Mouse (Mus musculus) midbrain, embryonic 11.5 days (tissue): ENCODE data around the gene Anapc15. TPM values are rescaled to one million over a fixed set of nuclear protein-coding genes. Genes with fewer than 3 reads are reported as not detected.

Experiments used
- ATAC-seq: fragments of 200-750 bp; cut with Nextera tagmentation; 2 replicates; pipeline ENCODE4 v1.8.0; 2017; ENCODE audit warnings: moderate TSS enrichment, moderate library complexity; ENCODE audit not compliant: low FRiP score
- DNase-seq: peaks from one replicate; pipeline ENCODE4 v3.0.0; 2015; ENCODE audit warnings: low spot score; ENCODE audit errors: missing footprints
- H3K27ac ChIP-seq: fragments of 300-500 bp; sonication (generic); 2 replicates; pipeline ENCODE4 v1.5.1; 2014; ENCODE audit warnings: low read depth, low read length
- H3K27me3 ChIP-seq: fragments of 300-500 bp; sonication (generic); 2 replicates; pipeline ENCODE4 v1.6.1; 2014; ENCODE audit warnings: mild to moderate bottlenecking, low read length, moderate library complexity, mixed read lengths; ENCODE audit not compliant: control insufficient read depth, insufficient read depth
- H3K36me3 ChIP-seq: fragments of 300-500 bp; sonication (generic); 2 replicates; pipeline ENCODE4 v1.6.1; 2014; ENCODE audit warnings: mild to moderate bottlenecking, low read length, moderate library complexity, mixed read lengths; ENCODE audit not compliant: control insufficient read depth, insufficient read depth
- H3K4me1 ChIP-seq: fragments of 300-500 bp; sonication (generic); 2 replicates; pipeline ENCODE4 v1.6.1; 2014; ENCODE audit warnings: low read length; ENCODE audit not compliant: control insufficient read depth, insufficient read depth
- H3K4me2 ChIP-seq: fragments of 300-500 bp; sonication (generic); 2 replicates; pipeline ENCODE4 v1.6.1; 2014; ENCODE audit warnings: mild to moderate bottlenecking, moderate library complexity
- H3K4me3 ChIP-seq: fragments of 300-500 bp; sonication (generic); 2 replicates; pipeline ENCODE4 v1.5.1; 2014; ENCODE audit warnings: low read depth, low read length
- H3K9ac ChIP-seq: fragments of 300-500 bp; sonication (generic); 2 replicates; pipeline ENCODE4 v1.6.1; 2014; ENCODE audit warnings: low read length
- H3K9me3 ChIP-seq: fragments of 300-500 bp; sonication (generic); 2 replicates; pipeline ENCODE4 v1.6.1; 2016; ENCODE audit warnings: low read length; ENCODE audit not compliant: control insufficient read depth
- WGBS: fragments of 180-500 bp; shearing (Covaris S2); extraction: QIAGEN DNeasy Blood & Tissue Kit; methylation state at CpG from one replicate; pipeline ENCODE4 v1.1.7; 2014; 5-methylcytosine and 5-hydroxymethylcytosine counted together
- polyA plus RNA-seq: library from polyadenylated mRNA; unstranded; fragments of >200 nt; fragmentation: Nextera tagmentation; extraction: Ambion mirVana; gene quantifications from 2 replicates; pipeline ENCODE4 v1.2.1, GENCODE M21; 2014

The Anapc15 gene
- polyA plus RNA-seq, 1 experiment from 2014 or later: 80.6 TPM

DNA sequence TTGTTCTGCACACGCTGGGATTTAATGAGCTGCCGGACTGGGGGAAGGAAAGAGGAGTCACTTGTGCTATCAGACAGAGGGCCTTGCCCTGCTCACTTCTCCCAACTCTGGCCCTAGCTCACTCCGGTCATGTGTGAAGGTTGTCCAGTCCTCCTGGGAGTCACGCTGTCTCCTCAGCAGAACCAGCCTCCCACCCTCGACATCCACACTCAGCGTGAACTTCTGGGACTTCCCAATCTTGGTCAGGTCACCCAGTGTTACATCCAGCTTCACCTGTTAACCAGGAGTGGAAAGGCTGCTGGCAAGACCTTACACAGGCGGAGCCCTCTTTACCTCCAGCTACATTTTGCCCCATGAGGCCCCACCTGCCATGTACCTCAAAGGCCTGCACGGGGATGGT lies 32.1 kb upstream of the Anapc15 start:
- peaks cover 42% of the 10 kb centered on the region for H3K36me3 ChIP-seq
- H3K9ac ChIP-seq: no peak overlapping the region
- no peak overlapping the region for H3K4me2 ChIP-seq
- DNase-seq (peak; percentile 37), ATAC-seq (no peak)
- no peaks in the 10 kb centered on the region for H3K9me3 ChIP-seq
- WGBS: 92% methylated on average over 8 of the region's 8 CpGs
- H3K27ac ChIP-seq: no peak overlapping the region
- H3K27me3 ChIP-seq: no peaks in the 10 kb centered on the region
- no peak overlapping the region for H3K4me3 ChIP-seq
- peaks cover 17% of the 10 kb centered on the region; the same call in 1 of the 2 replicates for H3K4me1 ChIP-seq

DNA sequence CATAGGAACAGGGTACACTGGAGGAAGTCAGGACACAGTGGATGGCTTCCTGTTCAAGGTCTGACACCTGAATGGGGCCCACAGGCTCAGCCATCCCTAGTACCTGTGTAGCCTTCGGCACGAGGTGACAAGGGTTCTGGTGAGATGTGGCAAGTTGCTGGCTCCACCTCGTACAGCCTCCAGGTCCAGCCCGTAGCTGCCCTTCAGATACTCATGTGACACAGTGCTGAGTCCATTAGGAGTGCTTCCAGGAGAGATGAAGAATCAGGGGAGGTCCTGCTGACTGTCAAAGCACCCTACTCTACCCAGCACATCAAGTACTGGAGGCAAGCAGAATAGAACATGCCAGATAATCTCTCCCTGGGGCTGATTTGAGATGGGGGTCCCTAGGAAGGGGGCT lies 31.1 kb upstream of the Anapc15 start:
- H3K27ac ChIP-seq: no peak overlapping the region
- no peak overlapping the region for H3K4me3 ChIP-seq
- H3K27me3 ChIP-seq: no peaks in the 10 kb centered on the region
- H3K4me2 ChIP-seq: no peak overlapping the region
- H3K4me1 ChIP-seq: peaks cover 17% of the 10 kb centered on the region
- H3K36me3 ChIP-seq: peaks cover 38% of the 10 kb centered on the region
- ATAC-seq (no peak), DNase-seq (peak; percentile 76)
- 91% methylated on average over 4 of the region's 4 CpGs for WGBS
- no peak overlapping the region for H3K9ac ChIP-seq
- no peaks in the 10 kb centered on the region for H3K9me3 ChIP-seq

- H3K27me3 ChIP-seq: no peaks in the 10 kb centered on the region
- H3K9ac ChIP-seq: no peak overlapping the region
- ATAC-seq (no peak), DNase-seq (peak; percentile 21)
- peaks cover 17% of the 10 kb centered on the region for H3K4me1 ChIP-seq
- no peak overlapping the region for H3K4me3 ChIP-seq
- WGBS: 74% methylated on average over 5 of the region's 5 CpGs
- H3K36me3 ChIP-seq: peaks cover 36% of the 10 kb centered on the region
- H3K4me2 ChIP-seq: no peak overlapping the region
- H3K27ac ChIP-seq: no peak overlapping the region
- no peaks in the 10 kb centered on the region for H3K9me3 ChIP-seq
Measured at GRCm38 (mm10) chr7:101833352-101833751, 30.2 kb upstream of the Anapc15 start.

DNA sequence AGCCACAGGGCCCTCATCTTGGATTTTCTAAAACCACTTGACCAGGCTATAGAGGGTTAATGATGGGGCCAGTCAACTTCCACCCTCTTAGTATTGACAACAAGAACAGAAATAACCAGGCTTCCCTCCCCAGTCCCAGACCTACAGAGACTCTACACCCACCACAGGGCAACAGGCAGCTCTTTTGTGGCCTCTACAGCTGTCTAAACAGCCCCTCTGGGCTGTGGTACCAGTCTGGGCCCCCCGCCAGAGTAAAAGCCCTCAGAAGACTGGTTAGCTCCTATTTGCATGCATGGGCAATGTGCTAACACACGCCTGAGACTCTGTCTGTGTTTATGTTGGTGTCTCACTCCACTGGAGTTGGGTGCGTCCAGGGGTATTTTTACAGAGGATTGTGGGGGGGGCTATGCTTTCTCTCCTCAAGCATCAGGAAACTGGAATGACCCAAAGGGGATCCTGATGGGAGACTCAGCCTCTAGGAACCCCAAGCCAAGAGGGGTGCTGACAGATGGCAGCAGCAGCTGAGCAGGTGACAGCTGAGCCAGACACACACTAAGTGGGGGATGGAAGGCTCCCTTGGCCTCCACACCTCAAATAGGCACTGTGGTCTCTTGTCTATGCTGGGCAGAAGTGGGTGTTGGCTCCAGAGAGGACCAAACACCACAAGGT lies 29.5 kb upstream of the Anapc15 start:
- H3K4me2 ChIP-seq: no peak overlapping the region; the same call in none of the 2 replicates
- DNase-seq (peak; percentile 81), ATAC-seq (no peak)
- 57% methylated on average over 3 of the region's 3 CpGs for WGBS
- no peaks in the 10 kb centered on the region for H3K9me3 ChIP-seq
- no peaks in the 10 kb centered on the region for H3K27me3 ChIP-seq
- peaks cover 33% of the 10 kb centered on the region for H3K36me3 ChIP-seq
- H3K27ac ChIP-seq: peak overlapping the region; percentile 59
- peak overlapping the region; percentile 36; the same call in 1 of the 2 replicates for H3K9ac ChIP-seq
- peaks cover 22% of the 10 kb centered on the region for H3K4me1 ChIP-seq
- no peak overlapping the region for H3K4me3 ChIP-seq

DNA sequence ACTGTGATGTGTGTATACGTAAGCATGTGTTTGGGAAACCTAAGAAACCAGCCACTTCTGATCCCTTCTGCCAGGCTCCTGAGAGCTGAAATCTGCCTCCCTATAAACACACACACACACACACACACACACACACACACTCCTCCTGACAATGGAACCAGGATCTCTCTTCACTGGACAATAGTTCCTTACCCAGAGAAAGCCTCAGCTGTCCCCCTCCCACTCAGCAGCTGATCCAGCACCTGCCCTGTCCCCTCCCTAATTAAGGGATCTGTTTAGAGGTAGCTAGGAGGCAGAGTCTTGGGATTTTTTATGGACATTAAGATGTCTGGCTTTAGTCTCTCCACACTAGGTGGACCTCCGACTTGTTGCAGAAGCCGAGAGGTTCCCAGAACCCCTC lies 28.6 kb upstream of the Anapc15 start:
- no peak for ATAC-seq
- H3K36me3 ChIP-seq: peaks cover 30% of the 10 kb centered on the region
- 51% methylated on average over 3 of the region's 3 CpGs for WGBS
- H3K9me3 ChIP-seq: no peaks in the 10 kb centered on the region
- no peaks in the 10 kb centered on the region for H3K27me3 ChIP-seq
- peak overlapping the region; percentile 85 for H3K4me2 ChIP-seq
- H3K4me1 ChIP-seq: peaks cover 22% of the 10 kb centered on the region
- H3K9ac ChIP-seq: peak overlapping the region; percentile 36; the same call in 1 of the 2 replicates
- DNase-seq: peak; percentile 80
- H3K27ac ChIP-seq: no peak overlapping the region
- 0 out of 2 replicates have a peak overlapping the region, but pooled peaks have one; percentile 84 for H3K4me3 ChIP-seq

- Histone ChIP-seq H3K27me3 (no peaks in the 10 kb centered on the region), H3K27ac (no peak overlapping the region), H3K4me3 (peak overlapping the region; percentile 84), H3K4me1 (peaks cover 22% of the 10 kb centered on the region), H3K4me2 (peak overlapping the region; percentile 85), H3K36me3 (peaks cover 23% of the 10 kb centered on the region), H3K9me3 (no peaks in the 10 kb centered on the region), H3K9ac (peak overlapping the region; percentile 98)
- 51% methylated on average over 5 of the region's 5 CpGs for WGBS
- no peak for ATAC-seq
- no peak for DNase-seq
Measured at GRCm38 (mm10) chr7:101835457-101836109, 27.9 kb upstream of the Anapc15 start.

GRCm38 (mm10) chr7:101836271-101837153 lies 27.0 kb upstream of the Anapc15 start:
- Histone ChIP-seq H3K36me3 (peaks cover 13% of the 10 kb centered on the region), H3K4me1 (peaks cover 22% of the 10 kb centered on the region), H3K27me3 (no peaks in the 10 kb centered on the region), H3K4me3 (peak overlapping the region; percentile 84), H3K27ac (peak overlapping the region; percentile 86), H3K9ac (peak overlapping the region; percentile 98), H3K9me3 (no peaks in the 10 kb centered on the region), H3K4me2 (peak overlapping the region; percentile 85)
- WGBS: under 1% methylated on average over 58 of the region's 63 CpGs
- DNase-seq: no peak
- ATAC-seq: peak; percentile 70

GRCm38 (mm10) chr7:101837154-101837605 lies 26.3 kb upstream of the Anapc15 start:
- peak overlapping the region; percentile 85 for H3K4me2 ChIP-seq
- H3K27ac ChIP-seq: peak overlapping the region; percentile 86
- DNase-seq (peak; percentile 97), ATAC-seq (peak; percentile 20)
- peaks cover 7% of the 10 kb centered on the region for H3K36me3 ChIP-seq
- under 1% methylated on average over 20 of the region's 20 CpGs for WGBS
- H3K4me1 ChIP-seq: peaks cover 22% of the 10 kb centered on the region
- H3K9me3 ChIP-seq: no peaks in the 10 kb centered on the region
- H3K4me3 ChIP-seq: peak overlapping the region; percentile 84
- peak overlapping the region; percentile 98 for H3K9ac ChIP-seq
- no peaks in the 10 kb centered on the region for H3K27me3 ChIP-seq
